Mouse (Mus musculus): ENCODE results near the gene Hes3.

Hes3 gene

GRCm38 (mm10) chr4:152291562-152291961 is at the start of gene Hes3:
Gene Hes3, minus strand, starts transcription at chr4:152291662.
- no peak for DNase-seq (ENCODE audit: low spot score)

GRCm38 (mm10) chr4:152340584-152341284 is 49.3 kb upstream of the Hes3 start:
- no peak for DNase-seq (ENCODE audit: low spot score)

- DNase-seq (ENCODE audit: low spot score), result no peak
Observed at GRCm38 (mm10) chr4:152339293-152339790, 47.9 kb upstream of the Hes3 start.

- DNase-seq (ENCODE audit: low spot score), result no peak
Observed at GRCm38 (mm10) chr4:152338419-152339292, 47.2 kb upstream of the Hes3 start, which contains the start of gene Chd5. Gene Chd5, plus strand, starts transcription at chr4:152338651.

DNA sequence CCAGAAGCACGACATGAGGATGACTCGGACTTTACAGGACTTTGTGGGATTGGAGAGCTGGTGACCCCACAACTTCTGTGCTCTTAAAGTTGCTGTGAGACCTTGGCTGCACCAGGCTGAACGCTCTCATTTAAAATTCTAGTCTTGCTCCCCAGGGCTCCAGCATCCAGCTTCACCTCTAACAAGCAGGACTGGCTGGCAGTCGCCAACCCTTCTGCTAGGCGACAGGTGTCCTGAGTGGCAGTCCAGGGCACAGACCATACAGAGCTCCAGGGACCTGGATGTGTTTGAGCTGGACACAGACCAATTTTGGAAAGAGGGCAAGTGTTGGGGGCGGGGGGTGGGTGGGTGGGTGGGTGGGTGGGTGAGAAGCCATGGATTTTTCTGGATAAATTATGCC is 46.3 kb upstream of the Hes3 start:
- no peak for DNase-seq (ENCODE audit: low spot score)

GRCm38 (mm10) chr4:152333587-152333986 is 42.1 kb upstream of the Hes3 start:
- DNase-seq (ENCODE audit: low spot score), result no peak

DNA sequence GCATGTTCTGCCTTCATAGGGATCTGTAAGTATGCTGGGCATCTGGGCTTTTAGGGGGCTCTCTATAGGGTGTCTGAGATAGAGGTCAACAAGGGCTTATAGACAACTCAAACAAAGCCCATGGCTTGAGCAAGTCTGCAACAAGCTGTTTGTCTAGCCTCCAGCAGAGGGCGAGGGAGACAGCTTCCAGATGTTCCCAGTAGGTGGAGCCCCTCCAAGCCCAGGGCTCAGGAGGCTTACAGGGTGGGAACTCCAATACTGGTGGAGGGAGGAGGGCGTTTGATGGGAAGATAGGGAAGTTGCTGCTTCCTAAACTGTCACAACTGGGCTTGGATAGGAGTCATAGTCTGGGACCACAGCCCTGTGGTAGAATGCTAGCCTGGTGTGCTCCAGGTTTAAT is 41.5 kb upstream of the Hes3 start:
- DNase-seq (ENCODE audit: low spot score), result no peak

DNA sequence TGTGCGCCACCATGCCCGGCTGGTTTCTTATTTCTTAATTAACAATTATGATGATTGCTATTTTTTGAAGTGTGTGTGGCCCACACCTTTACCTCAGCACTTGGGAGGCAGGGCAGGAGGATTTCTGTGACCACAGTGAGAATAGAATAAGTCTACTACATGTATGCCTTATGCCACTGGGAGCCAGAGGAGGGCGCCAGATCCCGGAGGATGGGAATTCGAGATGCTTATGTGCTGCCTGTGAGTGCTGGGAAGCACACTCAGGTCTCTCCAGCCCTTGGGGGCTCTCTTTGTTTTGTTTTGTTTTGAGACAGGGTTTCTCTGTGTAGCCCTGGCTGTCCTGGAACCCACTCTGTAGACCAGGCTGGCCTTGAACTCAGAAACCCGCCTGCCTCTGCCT is 37.2 kb upstream of the Hes3 start:
- DNase-seq (ENCODE audit: low spot score), result no peak

- no peak for DNase-seq (ENCODE audit: low spot score)
Observed at GRCm38 (mm10) chr4:152326543-152326942, 35.1 kb upstream of the Hes3 start.

GRCm38 (mm10) chr4:152325574-152326411 is 34.3 kb upstream of the Hes3 start, which contains the start of gene Rpl22:
Gene Rpl22, plus strand, starts transcription at chr4:152325742.
- DNase-seq (ENCODE audit: low spot score), result peak; percentile 87

DNA sequence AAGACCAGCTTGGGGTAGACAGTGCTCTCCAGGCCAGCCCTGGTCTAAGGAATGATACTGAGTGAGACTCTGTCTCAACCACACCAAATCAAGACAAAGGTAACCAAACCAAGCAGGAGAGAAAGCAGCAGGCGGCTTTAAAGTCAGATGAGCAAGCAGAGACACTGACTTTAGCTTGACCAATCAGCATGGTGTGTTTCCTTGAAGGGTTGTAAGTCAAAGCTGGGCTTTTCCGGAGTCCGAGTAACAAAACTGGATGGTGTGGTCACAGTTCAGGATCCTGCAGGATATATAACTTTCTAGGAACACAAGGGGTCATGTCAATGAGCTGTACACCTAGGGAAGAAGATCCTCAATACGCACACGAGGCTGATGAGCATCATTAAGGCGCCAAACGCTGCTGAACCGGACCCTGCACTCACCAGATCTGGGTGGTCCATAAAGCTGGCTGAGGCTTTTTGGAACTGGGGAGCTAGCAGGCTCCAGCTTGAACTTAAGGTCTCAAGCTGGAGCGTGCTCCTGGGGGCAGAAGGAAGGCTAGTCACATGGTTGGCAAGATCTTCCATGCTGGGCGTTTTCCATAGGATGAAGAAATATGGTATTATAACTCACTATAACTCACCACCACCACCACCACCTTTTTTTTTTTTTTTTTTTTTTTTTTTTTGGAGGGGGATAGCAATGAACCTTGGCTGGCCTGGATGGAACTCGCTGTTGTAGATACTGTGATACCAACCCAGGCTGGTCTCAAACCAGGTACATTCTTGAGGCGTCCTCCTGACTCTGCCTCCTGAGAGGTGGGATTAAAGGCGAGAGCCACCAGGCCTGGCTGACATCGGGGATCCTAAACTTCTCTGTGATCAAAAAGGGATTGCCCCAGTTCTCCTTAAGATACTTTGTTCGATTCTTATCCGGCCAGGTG is 33.4 kb upstream of the Hes3 start:
- no peak for DNase-seq (ENCODE audit: low spot score)

DNA sequence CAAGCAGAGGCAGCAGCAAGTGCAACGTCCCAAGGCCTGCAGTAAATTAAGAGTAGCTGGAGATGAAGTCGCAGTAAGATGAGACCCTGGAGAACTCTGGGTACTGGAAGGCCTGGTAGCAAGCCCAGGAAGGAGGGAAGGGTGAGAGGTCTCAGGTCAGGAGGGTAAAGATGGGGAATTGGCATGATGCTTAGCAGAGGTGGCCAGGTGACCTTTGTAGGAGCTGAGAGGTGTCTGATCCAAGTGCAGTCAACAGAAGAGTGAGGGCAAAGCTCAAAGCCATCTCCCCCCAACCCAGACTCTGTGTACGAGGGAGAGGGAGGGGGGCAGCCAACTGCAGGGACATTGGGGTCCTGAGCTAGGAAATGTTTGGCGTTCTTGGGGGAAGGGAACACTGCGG is 30.0 kb upstream of the Hes3 start:
- no peak for DNase-seq (ENCODE audit: low spot score)

DNA sequence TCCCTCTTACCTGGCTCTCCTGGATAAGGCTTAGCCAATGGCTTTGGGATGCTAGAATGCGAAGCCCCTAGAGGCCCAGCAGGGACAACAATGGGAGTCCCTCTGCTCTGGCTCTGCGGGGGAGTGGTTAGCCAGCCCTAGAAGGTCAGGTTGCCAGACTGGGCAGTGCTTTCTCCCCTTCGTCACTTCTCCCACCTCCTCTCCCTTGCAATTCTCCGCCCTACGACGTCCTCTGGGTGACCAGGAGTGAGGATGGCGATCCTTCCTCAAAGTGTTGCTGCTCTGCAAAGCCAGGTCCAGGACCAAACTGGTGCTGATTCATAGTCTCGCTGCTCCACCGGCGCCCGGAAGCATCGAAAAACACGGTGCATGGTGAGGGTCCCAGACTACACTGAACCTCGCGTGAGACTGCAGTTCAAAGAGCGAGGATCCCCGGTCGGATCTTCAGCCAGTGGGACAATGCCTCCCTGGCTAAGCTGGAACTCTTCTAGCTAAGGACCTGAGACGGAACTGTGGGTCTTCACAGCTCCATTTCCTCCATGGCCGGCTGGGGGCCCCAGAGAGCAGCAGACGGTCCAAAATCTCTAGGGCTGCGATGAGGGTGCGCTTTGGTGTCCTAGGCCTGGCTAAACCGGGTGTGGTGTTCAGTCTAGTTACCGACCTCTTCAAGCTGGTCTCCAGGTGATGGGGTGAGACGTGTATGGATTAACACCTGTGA is 27.2 kb upstream of the Hes3 start, which contains the start of gene Rnf207:
Gene Rnf207, minus strand, starts transcription at position 477 of the 718 bp plus-strand sequence.
- no peak for DNase-seq (ENCODE audit: low spot score)

- DNase-seq (ENCODE audit: low spot score), result no peak
Observed at GRCm38 (mm10) chr4:152317631-152318033, 26.2 kb upstream of the Hes3 start.

DNA sequence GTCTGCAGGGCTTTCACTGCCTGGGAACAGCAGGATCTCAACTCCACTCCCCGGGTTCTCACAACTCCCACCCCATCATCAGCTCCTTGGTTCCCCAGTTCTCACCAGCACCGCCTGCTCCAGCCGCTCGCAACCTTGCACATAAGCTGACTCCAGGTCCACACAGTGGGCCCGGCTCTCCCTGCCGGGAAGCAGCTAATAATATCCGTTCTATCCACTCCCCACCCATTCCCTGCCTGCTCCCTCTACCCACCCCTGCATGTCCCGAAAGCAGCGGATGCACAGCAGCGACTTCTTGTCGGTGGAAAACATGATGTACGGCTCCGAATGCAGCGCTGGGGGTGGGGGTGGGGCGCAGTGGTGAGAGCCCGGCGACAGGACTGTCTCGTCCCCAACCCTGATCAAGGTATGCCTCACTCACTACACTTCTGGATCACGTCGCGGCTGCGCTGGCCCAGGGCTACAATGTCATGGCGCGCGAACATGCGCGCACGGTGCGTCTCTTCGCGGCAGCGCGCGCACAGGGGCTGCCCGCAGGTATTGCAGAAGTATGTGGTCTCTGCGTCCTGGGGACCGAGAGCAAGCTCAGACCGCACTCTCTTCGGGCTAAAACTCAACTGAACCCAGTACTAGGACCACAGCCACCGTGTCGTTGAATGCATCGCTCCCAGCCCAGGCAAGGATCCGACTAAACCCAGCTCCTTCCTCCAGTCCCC is 24.2 kb upstream of the Hes3 start:
- DNase-seq (ENCODE audit: low spot score), result no peak

DNA sequence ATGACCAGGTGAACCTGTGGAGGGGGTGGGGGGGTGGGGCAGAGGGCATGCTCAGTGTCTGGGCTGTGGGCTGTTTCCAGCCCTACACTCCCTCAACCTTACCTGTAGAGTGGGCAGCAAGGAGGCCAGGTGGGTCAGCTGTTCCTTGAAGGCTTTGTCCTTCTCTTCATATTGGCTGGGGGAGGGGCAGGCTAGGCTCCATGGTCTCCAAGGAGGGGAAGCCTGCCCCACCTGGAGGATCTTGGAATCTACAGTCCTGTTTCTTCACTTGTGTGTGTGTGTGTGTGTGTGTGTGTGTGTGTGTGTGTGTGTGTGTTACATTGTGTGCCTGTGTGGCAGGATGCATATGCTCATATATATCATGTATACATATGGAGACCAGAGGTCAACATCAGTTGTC is 22.5 kb upstream of the Hes3 start:
- no peak for DNase-seq (ENCODE audit: low spot score)

GRCm38 (mm10) chr4:152313211-152313632 is 21.8 kb upstream of the Hes3 start:
- no peak for DNase-seq (ENCODE audit: low spot score)

DNA sequence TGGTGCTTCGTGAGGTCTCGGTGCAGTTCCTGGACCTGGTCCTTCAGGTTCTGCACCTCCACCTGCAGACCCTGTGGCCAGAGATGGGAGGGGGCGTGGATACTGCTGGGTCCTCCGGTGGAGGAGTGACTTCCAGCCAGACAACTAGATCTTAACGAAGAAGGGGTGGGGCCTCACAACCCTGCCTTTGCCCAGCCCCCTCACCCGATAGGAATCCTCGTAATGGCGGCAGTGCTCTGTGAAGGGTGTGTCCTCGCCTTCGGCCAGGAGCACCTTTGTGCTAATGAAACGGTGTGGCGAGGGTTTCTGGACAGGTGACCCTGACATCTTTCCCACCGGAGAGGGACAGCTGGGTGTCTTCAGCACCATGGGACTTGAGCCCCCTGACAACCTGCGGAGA is 20.7 kb upstream of the Hes3 start:
- no peak for DNase-seq (ENCODE audit: low spot score)

DNA sequence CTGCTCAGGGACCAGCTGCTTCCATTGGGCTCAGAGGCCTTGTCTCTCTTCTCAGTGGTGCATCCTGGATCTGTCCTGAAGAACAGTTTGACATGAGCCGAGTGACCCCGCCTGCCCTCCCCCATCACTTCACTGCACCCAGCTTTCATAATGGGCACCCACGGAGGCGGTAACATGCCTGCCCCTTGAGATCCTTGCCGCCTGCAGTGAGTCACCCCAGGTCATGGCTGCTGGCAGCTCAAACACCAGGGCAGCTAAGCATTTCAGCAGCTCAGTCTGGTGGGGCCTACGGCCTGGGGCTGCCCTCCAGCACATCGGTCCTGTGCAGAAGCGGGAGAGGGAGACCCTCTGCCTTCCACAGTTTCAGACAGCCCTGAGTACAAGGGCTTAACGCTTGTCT is 16.1 kb upstream of the Hes3 start:
- no peak for DNase-seq (ENCODE audit: low spot score)

DNA sequence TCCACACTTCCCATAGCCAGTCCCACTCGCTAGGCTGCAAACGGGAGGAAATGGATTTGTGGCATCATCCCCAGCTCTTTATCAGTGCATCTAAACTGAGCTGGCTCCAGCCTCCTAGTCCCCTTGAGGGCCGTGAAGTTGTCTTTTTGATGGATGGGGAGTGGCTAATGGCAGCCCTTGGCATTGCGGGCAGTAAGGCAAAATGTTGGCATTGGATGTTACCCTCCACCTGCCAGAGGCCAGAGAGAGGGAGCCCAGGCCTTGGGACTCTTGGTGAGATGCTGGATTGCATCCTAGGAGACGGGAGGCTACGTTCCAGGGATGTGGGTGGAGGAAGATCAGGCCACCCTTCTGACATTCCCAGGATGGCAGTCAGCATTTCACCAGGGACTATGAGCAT is 14.5 kb upstream of the Hes3 start:
- DNase-seq (ENCODE audit: low spot score), result no peak
